Mouse (Mus musculus): ENCODE results near the gene Dglucy.

The Dglucy gene

DNA sequence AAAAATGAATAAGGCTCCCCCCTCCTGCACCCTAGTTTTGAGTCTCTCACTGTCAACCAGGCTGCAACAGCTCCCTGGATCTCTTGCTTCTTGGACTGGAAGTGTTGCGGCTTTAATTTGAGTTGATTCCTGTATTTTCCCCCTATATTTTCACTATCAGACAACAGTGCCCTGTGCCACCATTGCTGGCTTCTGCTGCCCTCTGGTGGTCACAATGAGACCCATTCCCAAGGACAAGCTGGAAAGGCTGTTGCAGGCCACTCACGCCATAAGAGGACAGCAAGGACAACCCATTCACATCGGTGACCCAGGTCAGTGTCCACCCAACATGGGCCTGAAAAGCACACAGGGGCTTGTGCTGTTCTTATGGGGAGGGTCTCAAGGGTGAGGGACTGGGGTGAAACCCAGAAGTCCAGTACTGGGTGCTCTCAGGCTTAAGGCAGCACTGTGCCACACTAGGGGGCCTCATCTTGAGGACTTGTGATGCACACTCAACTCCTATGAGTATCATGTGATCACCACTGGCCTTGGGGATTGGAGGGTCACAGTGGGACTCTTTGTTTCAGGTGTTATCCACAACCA is 62.4 kb downstream of the Dglucy start:
- peak; percentile 44 for DNase-seq (ENCODE audit: low spot score)

DNA sequence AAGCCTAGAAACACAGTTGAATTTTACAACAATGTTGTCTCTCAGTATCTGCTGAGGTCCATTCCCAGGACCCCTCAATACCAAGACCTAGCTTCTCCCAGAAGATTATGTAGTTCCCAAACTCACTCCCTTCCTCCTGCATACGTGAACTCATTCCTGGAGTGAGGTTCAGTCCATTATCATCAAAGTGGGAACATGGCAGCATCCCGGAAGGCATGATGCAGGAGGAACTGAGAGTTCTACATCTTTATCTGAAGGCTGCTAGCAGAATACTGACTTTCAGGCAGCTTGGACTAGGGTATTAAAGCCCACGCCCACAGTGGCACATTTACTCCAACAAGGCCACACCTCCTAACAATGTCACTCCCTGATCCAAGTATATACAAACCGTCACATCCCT is 64.3 kb downstream of the Dglucy start:
- no peak for DNase-seq (ENCODE audit: low spot score)

DNA sequence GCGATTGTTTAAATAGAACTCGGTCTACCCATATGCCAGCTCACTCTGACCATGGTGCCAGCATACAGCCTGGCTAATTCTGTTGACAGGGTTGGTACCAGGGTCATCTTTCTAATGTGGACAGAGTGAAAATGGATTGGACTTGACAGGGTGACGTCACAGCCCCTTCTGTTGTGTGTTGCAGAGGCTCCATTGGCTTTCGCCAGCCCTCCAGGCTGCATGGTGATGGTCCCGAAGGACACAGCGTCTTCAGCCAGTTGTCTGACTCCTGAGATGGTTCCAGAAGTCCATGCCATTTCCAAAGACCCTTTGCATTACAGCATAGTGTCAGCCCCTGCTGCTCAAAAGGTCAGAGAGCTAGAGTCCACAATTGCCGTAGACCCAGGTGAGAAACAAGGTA is 65.7 kb downstream of the Dglucy start:
- no peak for DNase-seq (ENCODE audit: low spot score)

DNA sequence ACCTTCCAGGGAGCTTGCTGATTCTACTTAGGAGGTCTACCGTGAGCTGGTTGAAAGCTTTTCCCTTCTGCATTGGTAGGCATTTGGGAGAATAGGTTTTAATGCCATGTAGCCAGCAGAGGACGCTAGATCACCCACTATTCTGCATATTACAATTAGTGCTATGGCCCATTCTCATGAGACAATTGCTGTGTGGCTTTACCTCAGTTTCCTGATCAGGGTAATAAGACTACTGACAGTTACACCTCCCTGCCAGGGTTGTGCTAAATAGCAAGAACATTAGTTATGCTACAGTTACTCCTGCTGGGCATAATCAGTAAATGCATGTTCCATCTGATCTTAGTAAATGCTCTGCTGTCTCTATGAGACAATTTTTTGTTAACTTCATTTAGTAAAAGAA is 67.0 kb downstream of the Dglucy start:
- DNase-seq (ENCODE audit: low spot score), result no peak

DNA sequence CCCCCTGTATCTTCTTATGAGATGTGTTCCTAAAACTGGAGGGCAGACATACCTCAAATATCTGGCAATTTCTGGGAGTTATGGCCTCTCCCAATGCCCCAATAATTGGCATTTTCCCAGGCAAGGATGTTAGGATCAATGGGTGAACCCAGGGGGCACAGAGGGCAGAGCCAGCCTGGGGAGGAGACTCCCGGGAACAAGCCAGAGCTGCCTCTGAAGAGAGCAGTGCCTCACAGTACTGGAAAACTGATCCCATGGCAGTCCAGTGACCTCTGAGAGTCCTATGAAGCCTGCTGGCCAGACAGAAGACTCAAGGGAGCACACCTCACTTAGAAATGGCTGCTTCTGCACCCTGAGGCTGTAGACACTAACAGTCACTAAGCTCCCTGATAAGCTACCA is 67.7 kb downstream of the Dglucy start:
- no peak for DNase-seq (ENCODE audit: low spot score)

DNA sequence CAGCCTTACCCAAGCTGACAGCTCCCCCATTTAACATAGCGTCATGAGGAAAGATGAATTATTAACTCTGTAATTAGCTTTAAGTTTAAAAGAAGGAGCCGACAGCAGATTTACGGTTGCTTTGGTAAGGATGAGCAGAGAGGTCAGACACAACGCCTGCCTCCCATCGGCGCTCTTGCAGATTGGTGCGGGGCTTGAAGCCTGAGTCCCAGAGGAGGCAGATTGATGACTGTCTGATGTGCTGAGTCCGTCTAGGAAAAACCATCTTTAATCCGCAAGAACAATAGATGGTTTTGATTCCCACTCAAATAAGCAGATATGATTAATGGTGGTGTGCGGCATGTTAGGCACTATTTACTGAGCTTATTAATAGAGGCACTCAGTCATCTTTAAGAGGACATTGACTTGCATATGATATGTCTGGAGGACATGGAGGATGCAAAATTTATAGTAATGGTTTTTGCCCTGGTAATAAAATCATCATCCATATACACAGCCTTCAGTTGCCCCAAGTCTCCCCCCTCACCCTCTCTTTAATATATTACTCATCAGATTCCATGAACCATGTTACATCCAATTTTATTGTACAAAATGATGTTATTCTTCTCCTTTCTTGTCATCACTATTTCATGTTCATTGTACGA is 68.7 kb downstream of the Dglucy start:
- no peak for DNase-seq (ENCODE audit: low spot score)

DNA sequence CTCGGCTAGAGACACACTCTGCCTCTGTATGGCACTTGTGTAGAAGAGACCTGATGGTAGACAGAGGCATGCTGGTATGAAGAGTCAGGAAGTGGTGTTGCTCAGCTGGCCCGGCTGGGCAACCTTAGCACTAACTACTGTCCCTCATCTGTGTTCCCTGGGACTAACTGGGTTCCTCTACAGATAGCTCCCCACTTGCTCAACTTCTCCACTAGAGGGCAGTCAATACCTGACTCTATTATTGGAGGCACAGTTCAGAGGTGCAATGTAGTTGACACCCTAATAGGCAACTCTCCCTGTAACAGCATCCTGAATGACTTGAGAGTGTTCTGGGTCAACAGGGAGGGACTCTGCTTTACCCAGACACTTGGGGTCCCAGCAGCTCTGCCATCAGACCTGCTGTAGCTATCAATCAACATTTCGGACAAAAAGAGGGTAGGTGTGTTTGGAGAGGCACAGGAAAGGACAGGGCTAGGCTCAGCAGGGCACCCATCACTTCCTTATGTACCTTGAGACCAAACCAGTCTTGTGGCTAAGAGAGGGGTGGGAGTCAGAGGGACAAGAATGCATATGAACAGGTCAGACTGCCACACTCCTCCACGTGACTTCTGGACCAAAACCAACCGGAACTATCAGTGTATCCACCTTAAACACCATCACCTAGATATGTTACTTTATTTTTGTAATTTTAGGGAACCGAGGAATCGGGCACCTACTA is 70.7 kb downstream of the Dglucy start:
- DNase-seq (ENCODE audit: low spot score), result no peak

DNA sequence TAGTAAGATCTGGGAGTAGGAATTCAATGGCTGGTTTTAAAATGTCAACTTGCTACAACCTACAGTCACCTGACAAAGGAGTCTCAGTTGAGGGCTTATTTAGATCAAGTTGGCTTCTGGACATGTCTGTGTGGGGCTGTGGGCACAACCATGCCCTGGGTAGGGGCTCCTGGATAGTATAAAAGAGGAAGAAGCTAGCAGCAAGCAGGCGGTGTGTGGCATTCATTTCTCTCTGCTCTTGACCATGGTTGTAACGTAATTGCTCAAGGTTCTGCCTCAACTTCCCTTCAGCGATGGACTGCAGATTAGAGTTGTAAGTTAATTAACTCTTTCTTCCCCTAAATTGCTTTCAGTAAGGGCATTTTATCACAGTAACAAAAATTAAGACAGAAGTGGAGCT is 73.5 kb downstream of the Dglucy start:
- DNase-seq (ENCODE audit: low spot score), result no peak

DNA sequence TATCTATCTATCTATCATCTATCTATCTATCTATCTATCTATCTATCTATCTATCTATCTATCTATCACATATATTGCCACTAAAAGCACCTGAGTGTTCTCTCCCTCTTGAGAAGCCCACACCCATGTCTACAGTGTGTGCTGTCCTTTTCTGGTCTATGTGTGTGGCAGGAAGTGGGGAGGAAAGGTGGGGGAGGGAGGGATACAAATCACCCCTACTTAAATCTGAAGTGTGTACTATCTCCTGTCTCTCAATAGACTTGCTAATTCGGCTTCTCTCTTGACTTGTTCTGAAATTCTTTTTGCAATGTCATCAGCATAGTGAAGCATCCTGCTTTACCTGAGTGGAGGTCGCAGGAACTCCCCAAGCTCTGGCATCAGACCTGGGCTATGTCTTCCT is 77.5 kb downstream of the Dglucy start:
- no peak for DNase-seq (ENCODE audit: low spot score)

DNA sequence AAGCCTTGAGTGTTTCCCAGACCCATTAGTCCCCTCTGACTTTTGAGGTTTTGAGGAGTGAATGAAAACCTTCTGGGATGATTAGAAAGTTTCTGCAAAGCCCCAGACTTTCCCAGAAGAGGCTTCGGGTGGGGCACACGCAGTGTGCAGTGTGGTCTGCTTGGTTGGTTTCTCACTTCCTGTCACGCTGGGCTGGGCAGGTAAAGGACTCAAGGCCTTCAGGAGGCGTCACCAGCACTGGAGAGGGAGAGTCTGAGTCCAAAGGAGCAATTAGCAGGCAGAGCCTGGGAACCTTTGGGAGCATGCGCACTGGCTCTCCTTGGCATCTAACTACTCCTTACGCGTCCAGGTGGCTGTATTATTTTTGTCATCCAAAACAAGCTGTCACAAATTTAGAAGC is 78.9 kb downstream of the Dglucy start:
- no peak for DNase-seq (ENCODE audit: low spot score)

DNA sequence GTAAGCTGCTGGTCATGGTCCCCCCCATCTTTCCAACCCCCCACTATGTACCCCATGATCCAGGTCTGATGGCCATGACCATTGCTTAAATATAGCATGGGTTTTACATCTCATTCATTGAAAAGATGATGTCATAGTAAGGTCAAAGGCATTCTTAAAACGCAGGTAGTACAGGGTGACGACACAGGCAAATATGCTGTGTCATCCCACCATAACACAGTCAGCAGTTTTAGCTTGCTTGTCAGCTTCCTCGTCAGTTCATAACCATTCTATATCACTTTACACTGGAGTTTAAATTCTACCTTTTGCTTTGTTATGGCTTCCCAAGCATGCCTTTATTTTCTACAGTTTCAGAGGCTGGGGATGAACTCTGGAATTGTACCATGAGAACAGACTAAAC is 83.4 kb downstream of the Dglucy start:
- no peak for DNase-seq (ENCODE audit: low spot score)

DNA sequence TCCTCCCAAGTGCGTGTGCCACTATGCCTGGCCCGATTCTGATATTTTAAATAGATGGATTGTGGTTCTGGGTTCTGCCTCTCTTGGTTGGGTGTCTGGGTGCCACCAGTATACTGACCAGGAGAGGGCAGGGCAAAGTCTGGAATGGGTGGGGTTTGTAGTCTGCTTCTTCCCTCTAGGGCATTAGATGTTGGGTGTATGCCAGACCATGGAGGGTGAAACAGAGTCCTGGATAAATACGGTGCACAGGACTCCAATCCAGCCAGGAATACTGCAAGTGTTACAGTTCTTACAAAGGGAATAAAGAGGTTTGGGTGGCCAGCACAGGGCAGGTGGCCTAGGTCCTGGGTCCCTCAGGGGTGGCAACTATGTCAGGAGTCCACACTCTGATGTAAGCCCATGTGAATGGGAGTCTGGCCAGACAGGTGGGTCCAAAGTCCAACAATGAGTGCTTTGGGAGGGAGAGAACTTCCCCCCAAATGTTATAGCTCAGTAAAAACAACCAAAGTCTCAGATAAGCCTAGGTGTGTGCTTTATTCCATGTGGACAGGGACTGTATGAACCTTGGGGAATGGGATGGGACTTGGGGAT is 84.1 kb downstream of the Dglucy start:
- DNase-seq (ENCODE audit: low spot score), result no peak

DNA sequence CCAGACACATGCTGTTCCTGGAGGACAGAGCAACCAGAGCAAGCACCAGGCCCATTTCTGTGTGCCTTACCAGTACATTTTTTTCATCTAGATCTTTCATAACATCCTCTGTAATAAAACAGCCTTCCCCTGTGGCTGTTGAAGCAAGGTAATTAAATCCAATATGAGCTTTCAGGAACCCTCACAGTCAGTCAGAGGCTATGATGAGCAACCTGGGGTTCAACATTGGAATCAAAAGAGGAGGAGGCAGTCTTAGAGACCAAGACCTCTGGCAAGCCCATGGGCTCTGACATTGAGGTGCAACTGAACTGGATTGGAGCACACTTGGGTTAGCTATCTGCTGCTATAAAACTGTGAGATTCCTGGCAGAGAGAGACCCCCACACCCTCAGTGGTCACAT is 86.2 kb downstream of the Dglucy start:
- no peak for DNase-seq (ENCODE audit: low spot score)

DNA sequence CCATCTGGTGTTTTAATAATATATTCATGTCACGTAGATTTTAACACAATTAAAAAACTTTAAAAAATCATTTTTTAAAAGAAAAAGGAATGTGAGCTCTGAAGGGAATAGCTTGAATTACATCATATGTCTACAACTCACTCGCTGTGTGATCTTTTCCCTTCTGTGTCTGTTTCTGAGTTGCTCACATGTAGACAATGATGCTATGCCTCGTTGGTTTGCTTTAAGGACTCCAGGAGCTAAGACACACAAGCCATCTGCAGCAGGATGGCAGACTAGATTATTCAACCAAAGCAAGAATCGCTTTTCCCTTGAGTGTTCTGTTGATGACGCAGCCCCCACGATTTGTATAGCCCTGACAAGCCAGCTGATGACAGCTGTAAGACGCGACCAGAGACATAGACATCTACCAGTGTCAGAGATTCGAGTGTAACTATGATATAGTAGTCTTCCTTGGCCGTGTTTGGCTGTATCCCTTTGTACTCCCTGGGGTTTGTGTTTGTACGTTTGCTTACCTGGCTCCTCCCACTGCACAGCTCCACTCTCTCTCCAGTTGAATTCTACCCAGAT is 86.7 kb downstream of the Dglucy start:
- DNase-seq (ENCODE audit: low spot score), result no peak

DNA sequence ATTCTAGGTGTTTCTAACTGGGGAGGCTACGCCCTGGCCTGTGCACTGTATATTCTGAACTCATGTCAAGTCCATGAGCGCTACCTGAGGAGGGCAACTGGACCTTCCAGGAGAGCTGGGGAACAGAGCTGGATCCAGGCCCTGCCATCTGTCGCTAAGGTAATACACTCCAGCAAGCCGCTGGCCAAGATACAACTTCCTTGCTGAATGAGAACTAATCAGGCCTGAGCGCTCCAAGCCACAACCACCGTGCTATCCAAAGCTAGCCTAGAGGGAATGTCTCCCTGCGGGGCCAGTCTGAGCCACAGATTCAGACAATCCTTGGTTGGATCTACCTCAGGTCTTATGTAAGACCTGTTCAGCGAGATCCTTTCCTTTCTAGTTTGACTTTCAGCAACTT is 88.2 kb downstream of the Dglucy start:
- DNase-seq (ENCODE audit: low spot score), result no peak

DNA sequence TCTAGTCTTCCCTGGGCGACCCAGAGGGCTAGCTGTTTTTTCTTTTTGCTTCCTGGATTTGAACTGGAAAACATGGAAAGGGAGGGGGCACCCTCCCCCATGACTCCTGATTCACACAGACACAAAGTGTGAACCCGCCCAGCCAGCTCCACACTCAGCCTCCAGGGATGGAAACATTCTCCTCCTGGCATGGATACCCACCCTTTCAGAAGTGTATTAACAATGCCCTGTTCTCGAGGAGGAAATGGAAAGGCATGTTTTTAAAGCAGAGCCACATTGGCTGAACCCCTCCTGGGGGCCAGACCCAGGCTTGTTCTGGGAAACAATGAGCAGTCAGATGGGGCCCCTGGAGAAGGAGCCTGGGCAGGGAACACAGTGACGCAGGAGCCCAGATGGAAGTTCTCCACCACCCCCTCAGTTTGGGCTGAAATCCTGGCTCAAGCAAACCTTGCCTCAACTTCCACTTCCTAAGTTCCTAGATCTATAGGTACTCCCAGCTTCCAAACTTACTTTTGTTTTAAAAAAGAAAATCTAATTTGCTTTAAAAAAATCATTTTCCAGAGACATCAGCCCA is 89.3 kb downstream of the Dglucy start:
- DNase-seq (ENCODE audit: low spot score), result no peak

DNA sequence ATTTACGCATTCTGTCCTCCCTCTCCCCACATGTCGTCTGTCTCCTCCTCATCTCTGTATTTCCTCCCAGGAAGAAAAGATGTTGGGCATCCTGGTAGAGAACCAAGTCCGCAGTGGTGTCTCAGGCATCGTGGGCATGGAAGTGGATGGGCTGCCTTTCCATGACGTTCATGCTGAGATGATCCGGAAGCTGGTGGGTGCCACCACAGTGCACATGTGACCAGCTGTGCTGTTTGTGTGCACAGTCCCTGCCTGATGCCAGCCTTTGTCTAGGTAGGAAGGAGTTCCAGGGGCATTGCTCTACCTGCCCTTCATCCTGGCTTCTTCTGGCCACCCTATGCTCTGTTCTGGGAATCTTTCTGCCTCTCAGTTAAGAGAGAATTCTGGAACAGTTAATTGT is 92.4 kb downstream of the Dglucy start:
- no peak for DNase-seq (ENCODE audit: low spot score)

DNA sequence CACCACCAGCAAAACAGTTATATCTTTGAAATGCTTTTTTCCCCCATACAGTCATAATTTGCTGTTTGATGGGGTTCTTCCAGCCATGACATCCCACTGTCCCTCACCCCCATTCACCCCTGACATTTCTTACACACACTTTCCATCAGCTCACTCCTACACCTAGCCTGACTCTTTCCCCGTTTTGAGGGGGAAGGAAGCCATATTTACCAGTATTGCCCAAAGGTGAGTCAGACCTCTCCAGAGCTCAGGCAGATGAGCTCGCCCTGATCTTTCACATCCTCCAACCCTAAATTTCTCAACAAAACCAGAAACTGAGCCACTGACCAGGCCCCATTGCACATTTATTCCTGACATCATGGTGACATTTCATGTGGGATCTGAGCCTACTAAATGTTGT is 93.0 kb downstream of the Dglucy start:
- DNase-seq (ENCODE audit: low spot score), result no peak

DNA sequence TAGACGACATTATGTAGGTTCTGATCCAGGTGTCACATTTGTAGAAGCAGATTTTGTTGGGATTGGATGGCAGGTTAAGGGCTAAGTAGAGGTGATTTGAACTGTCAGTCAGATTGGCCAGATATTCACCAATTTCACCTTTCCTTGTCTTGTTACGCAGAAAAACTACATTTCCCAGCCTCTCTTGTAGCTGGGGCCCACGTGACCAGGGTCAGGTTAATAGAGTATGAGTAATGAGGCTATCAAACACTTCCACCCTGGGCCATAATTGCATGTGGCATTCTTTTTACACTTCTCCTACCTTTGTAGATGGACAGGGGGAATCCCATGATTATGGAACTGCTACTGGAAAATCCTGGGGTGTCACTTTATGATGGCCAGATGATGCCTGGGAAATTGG is 94.8 kb downstream of the Dglucy start:
- no peak for DNase-seq (ENCODE audit: low spot score)

DNA sequence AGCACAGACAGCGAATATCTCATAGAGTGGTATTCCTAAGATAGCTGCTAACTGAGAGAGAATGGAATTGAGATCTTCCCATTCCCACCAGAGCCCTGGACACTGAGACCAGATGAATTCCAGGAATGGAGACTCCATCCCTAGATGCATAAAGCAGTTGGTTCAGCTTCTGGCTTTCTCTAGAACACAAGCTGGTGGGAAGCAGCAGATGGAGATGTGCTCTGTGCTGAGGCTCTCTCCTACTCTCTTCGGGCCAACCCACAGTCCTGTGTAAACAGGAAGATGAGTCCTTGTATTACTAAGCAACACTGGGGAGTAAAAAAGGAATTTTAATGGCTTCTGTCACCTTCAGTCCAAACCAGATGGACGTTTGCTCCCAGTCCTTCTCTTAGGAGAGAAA is 96.7 kb downstream of the Dglucy start:
- no peak for DNase-seq (ENCODE audit: low spot score)

DNA sequence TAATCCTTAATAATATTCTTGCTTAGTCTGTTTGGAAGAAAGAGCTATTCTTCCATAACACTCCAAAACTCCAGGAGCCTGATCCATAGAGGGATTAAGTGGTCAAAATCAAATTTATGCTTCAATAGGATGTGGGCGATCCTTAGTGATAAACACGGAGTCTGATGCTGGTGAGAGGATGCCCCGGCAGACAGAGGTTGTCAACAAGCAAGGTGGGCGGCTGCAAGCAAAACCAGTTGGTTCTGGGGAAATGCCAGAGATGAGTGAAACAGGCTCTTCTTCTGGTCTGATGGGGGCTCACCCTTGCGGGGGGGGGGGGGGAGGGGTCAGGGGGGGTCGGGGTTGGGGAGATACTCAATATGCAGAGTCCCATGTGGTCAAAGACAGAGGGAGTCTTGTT is 97.1 kb downstream of the Dglucy start:
- DNase-seq (ENCODE audit: low spot score), result no peak

DNA sequence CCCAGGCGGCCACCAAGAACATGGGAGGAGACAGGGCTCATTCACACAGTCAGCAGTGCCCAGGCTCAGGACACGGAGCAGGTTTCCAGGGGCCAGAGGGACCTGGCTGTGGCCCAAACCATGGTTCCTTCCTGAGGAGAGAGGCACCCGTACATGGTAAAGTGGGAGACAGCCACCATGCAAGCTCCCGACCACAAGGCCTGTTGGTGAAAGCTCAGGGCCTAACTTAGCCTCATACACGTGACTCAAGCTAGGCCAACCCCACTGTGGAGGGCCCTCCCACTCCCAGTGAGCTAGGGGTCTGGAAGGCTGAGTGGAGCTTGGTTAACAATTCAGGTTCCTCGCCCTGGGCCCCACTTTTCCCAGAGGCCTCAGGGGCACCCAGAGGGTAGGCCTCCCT is 99.1 kb downstream of the Dglucy start:
- no peak for DNase-seq (ENCODE audit: low spot score)

DNA sequence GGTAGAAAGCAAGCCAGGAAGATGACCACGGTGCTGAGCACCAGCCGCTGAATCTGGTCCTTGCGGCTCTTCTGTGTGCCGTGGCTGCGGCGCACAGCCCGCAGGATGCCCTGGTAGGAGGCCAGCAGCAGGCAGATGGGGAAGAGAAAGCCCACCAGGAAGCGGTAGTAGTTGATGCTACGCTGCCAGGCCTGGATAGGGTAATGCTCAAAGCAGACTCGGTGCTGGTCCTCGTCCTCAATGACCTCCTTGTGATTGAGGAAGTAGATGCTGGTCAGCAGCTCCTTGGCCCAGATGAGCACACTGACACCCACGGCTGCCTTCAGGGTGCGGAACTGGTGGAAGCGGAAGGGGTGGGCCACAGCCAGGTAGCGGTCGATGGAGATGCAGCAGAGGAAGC is 99.7 kb downstream of the Dglucy start:
- no peak for DNase-seq (ENCODE audit: low spot score)
